Mouse (Mus musculus) embryonic facial prominence, embryonic 11.5 days (tissue): ENCODE data around the gene Olfr693. TPM values are rescaled to one million over a fixed set of nuclear protein-coding genes. Genes with fewer than 3 reads are reported as not detected.
"Not testable (repeated sequence)": the region's sequence is repeated elsewhere in the genome, so short reads cannot be mapped to it uniquely, and the experiment has no call there.

Source experiments
- ATAC-seq: fragments of 200-750 bp; cut with Nextera tagmentation; replicated peaks from 2 replicates; pipeline ENCODE4 v1.8.0; 2017; ENCODE audit warnings: low read depth; ENCODE audit not compliant: insufficient number of reproducible peaks, low FRiP score, low TSS enrichment
- DNase-seq: peaks from one replicate; pipeline ENCODE4 v3.0.0-alpha.2; 2015; ENCODE audit warnings: low spot score
- H3K27ac ChIP-seq: fragments of 300-500 bp; sonication (generic); replicated peaks from 2 replicates; pipeline ENCODE4 v1.5.1; 2014; ENCODE audit warnings: mild to moderate bottlenecking, low read depth, low read length, control low read depth
- H3K27me3 ChIP-seq: fragments of 300-500 bp; sonication (generic); 2 replicates; pipeline ENCODE4 v1.6.1; 2014; ENCODE audit warnings: mild to moderate bottlenecking, low read length, moderate library complexity, mixed read lengths; ENCODE audit not compliant: control insufficient read depth, insufficient read depth
- H3K36me3 ChIP-seq: fragments of 300-500 bp; sonication (generic); replicated peaks from 2 replicates; pipeline ENCODE4 v1.6.1; 2014; ENCODE audit warnings: low read depth, mild to moderate bottlenecking, low read length, moderate library complexity, mixed read lengths; ENCODE audit not compliant: control insufficient read depth, insufficient read depth
- H3K4me1 ChIP-seq: fragments of 300-500 bp; sonication (generic); 2 replicates; pipeline ENCODE4 v1.6.1; 2014; ENCODE audit warnings: low read length, mixed read lengths; ENCODE audit not compliant: control insufficient read depth, insufficient read depth
- H3K4me2 ChIP-seq: fragments of 300-500 bp; sonication (generic); 2 replicates; pipeline ENCODE4 v1.6.1; 2014; ENCODE audit warnings: low read depth, mild to moderate bottlenecking, control low read depth, low read length, moderate library complexity
- H3K4me3 ChIP-seq: fragments of 300-500 bp; sonication (generic); 2 replicates; pipeline ENCODE4 v1.5.1; 2014; ENCODE audit warnings: low read depth, low read length, control low read depth
- H3K9ac ChIP-seq: fragments of 300-500 bp; sonication (generic); replicated peaks from 2 replicates; pipeline ENCODE4 v1.6.1; 2014; ENCODE audit warnings: mild to moderate bottlenecking, control low read depth, low read length
- H3K9me3 ChIP-seq: fragments of 300-500 bp; sonication (generic); replicated peaks from 2 replicates; pipeline ENCODE4 v1.6.1; 2016; ENCODE audit warnings: mild to moderate bottlenecking, low read length, inconsistent platforms, mixed read lengths; ENCODE audit not compliant: control insufficient read depth
- WGBS: fragments of 180-500 bp; shearing (Covaris S2); extraction: QIAGEN DNeasy Blood & Tissue Kit; methylation state at CpG from one replicate; pipeline ENCODE4 v1.1.7; 2014; 5-methylcytosine and 5-hydroxymethylcytosine counted together
- polyA plus RNA-seq: library from polyadenylated mRNA; unstranded; fragments of >200 nt; fragmentation: Nextera tagmentation; extraction: Ambion mirVana; gene quantifications from 2 replicates; pipeline ENCODE4 v1.2.1, GENCODE M21; 2014

Olfr693 gene
- polyA plus RNA-seq: not detected in 2 replicates

- Histone ChIP-seq H3K36me3 (no peaks in the 10 kb centered on the region), H3K4me2 (no peak within 1 kb of the TSS), H3K27me3 (no peaks in the 10 kb centered on the region), H3K9me3 (no peaks in the 10 kb centered on the region), H3K9ac (no peak within 1 kb of the TSS), H3K4me1 (no peaks in the 10 kb centered on the region), H3K4me3 (no peak within 1 kb of the TSS), H3K27ac (no peak within 1 kb of the TSS)
- ATAC-seq: no peak
- no peak for DNase-seq
Measured at GRCm38 (mm10) chr7:106680484-106680883, at the start of gene Olfr693. TSS of gene Olfr693 (minus strand) at chr7:106680584.

GRCm38 (mm10) chr7:106725654-106726053, 45.3 kb upstream of the Olfr693 start:
- H3K9me3 ChIP-seq, H3K4me1 ChIP-seq, H3K36me3 ChIP-seq, ATAC-seq, H3K27ac ChIP-seq, H3K4me3 ChIP-seq, H3K4me2 ChIP-seq, H3K9ac ChIP-seq, DNase-seq, H3K27me3 ChIP-seq: not testable (repeated sequence)
- WGBS: 87% methylated on average over 2 of the region's 2 CpGs

GRCm38 (mm10) chr7:106716296-106716695, 35.9 kb upstream of the Olfr693 start, which contains the start of gene Olfr695:
TSS of gene Olfr695 (minus strand) at chr7:106716396.
- Histone ChIP-seq H3K9me3 (no peaks in the 10 kb centered on the region), H3K36me3 (no peaks in the 10 kb centered on the region), H3K27me3 (no peaks in the 10 kb centered on the region), H3K4me3 (no peak within 1 kb of the TSS), H3K4me2 (no peak within 1 kb of the TSS), H3K4me1 (no peaks in the 10 kb centered on the region), H3K9ac (no peak within 1 kb of the TSS), H3K27ac (no peak within 1 kb of the TSS)
- ATAC-seq: no peak
- DNase-seq: no peak

GRCm38 (mm10) chr7:106711463-106711862, 31.1 kb upstream of the Olfr693 start:
- WGBS: 91% methylated on average over 6 of the region's 6 CpGs
- no peak for ATAC-seq
- no peaks in the 10 kb centered on the region for H3K9me3 ChIP-seq

GRCm38 (mm10) chr7:106707705-106708104, 27.3 kb upstream of the Olfr693 start:
- not testable (repeated sequence) for H3K9me3 ChIP-seq, H3K9ac ChIP-seq, H3K4me1 ChIP-seq, H3K4me2 ChIP-seq, ATAC-seq, DNase-seq, H3K27ac ChIP-seq, H3K27me3 ChIP-seq, H3K4me3 ChIP-seq, H3K36me3 ChIP-seq
- 94% methylated on average over 10 of the region's 10 CpGs for WGBS

More at GRCm38 (mm10) chr7:106711463-106711862, 31.1 kb upstream of the Olfr693 start:
- H3K4me3 ChIP-seq: no peak overlapping the region
- no peak overlapping the region for H3K9ac ChIP-seq
- H3K4me2 ChIP-seq: no peak overlapping the region
- H3K27ac ChIP-seq: no peak overlapping the region
- no peaks in the 10 kb centered on the region for H3K4me1 ChIP-seq
- no peak for DNase-seq
- H3K27me3 ChIP-seq: no peaks in the 10 kb centered on the region
- H3K36me3 ChIP-seq: no peaks in the 10 kb centered on the region

GRCm38 (mm10) chr7:106696891-106697290, 16.5 kb upstream of the Olfr693 start:
- H3K36me3 ChIP-seq: no peaks in the 10 kb centered on the region
- H3K9ac ChIP-seq: no peak overlapping the region
- no peaks in the 10 kb centered on the region for H3K4me1 ChIP-seq
- H3K4me2 ChIP-seq: no peak overlapping the region
- H3K27ac ChIP-seq: no peak overlapping the region
- no peak overlapping the region for H3K4me3 ChIP-seq
- no peaks in the 10 kb centered on the region for H3K27me3 ChIP-seq
- no peak for DNase-seq
- WGBS: 74% methylated on average over 1 of the region's 1 CpGs
- no peak for ATAC-seq
- no peaks in the 10 kb centered on the region for H3K9me3 ChIP-seq

GRCm38 (mm10) chr7:106692976-106693375, 12.6 kb upstream of the Olfr693 start:
- Histone ChIP-seq H3K27ac (no peak overlapping the region), H3K9me3 (no peaks in the 10 kb centered on the region), H3K4me1 (no peaks in the 10 kb centered on the region), H3K9ac (no peak overlapping the region), H3K4me3 (no peak overlapping the region), H3K27me3 (no peaks in the 10 kb centered on the region), H3K4me2 (no peak overlapping the region), H3K36me3 (no peaks in the 10 kb centered on the region)
- DNase-seq (no peak), ATAC-seq (no peak)
- 84% methylated on average over 3 of the region's 3 CpGs for WGBS

GRCm38 (mm10) chr7:106691714-106692113, 11.3 kb upstream of the Olfr693 start, which contains the start of gene Olfr694:
TSS of gene Olfr694 (minus strand) at chr7:106691814.
- Histone ChIP-seq H3K27me3 (no peaks in the 10 kb centered on the region), H3K36me3 (no peaks in the 10 kb centered on the region), H3K4me2 (no peak within 1 kb of the TSS), H3K27ac (no peak within 1 kb of the TSS), H3K9ac (no peak within 1 kb of the TSS), H3K9me3 (no peaks in the 10 kb centered on the region), H3K4me1 (no peaks in the 10 kb centered on the region), H3K4me3 (no peak within 1 kb of the TSS)
- ATAC-seq (no peak), DNase-seq (no peak)
- WGBS: 83% methylated on average over 1 of the region's 1 CpGs
